Mouse (Mus musculus) retina, postnatal 7 days (tissue): Measurements from ENCODE around the gene Tnpo1.
A peak's percentile ranks its signal among the peaks of the same experiment; 100 is the strongest.

Experiments used
- DNase-seq: peaks from one replicate; pipeline ENCODE4 v3.0.0-alpha.2; 2012; ENCODE audit warnings: low read depth, low spot score

Gene Tnpo1

DNA sequence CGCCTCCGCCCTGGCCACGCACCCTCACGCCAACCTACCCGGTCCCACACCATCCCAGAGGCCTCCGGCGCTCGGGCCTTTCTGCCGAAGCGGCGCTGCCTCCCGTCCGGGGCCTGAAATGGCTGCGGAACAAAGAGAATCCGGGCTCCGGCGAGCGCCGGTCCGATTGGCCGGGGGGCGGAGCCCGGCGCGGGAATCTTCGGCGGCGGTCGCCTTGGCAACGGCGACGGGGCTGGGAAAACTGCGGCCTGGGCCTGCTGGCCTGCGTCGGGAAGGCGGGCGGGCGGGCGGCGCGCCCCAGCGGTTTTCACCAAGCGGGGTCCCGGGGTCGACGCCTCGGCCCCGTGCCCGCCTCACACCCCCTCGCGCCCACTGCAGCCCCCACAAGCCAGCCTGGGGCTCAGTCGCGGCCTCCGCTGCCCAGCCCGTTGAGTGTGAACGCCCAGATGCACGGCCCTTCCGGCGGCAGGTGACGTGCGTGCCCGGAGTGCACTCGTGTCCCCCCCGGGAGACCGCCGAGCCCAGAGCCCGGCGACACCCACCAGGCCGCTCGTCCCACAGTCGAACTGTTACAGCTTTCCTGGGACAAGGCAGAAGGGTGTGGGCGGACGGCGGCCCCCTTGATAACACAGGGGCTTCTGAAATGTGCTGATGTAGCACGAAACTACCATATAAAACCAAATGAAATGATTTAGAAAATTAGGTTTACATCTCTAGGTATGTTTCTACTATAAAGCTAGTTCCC is at the start of gene Tnpo1:
TSS of gene Tnpo1 (minus strand) at position 172 of the 745 bp plus-strand sequence.
- DNase-seq = peak; percentile 82

DNA sequence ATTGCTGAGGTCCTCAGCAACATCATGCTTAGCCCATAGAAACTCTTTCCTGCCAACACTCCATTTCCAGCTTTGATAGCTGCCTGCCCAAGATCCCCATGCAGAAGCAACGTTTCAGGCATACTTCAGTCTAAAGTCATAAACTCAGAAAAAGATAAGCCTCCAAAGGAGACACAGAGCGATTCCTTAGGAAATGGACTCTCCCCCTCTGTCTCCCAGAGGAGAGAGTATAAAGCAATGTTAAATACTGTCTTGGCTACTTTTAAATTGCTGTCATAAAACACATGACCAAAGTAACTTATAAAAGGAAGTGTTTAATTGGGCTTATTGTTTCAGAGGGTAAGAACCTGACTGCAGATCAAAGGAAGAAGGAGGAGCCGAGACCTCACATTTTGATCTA is 45.9 kb upstream of the Tnpo1 start:
- no peak for DNase-seq

GRCm38 (mm10) chr13:98971641-98972040 is 45.5 kb upstream of the Tnpo1 start:
- no peak for DNase-seq

DNA sequence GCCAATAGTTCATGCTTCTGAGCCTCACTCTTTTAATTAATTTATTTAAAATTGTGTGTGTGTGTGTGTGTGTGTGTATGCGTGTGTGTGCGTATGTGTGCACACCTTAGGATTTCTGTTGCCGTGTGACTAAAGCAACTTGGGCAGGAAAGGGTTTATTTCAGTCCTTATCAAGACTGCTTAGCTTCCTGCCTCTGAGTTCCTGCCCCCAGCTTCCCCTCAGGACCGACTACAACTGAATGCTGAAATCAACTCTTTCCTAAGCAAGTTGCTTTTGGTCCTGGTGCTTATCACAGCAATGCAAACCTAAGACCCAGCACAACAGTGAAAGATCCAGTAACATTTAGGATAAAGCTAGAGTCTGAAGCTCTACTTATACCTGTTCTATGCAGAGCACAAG is 42.3 kb upstream of the Tnpo1 start:
- no peak for DNase-seq

DNA sequence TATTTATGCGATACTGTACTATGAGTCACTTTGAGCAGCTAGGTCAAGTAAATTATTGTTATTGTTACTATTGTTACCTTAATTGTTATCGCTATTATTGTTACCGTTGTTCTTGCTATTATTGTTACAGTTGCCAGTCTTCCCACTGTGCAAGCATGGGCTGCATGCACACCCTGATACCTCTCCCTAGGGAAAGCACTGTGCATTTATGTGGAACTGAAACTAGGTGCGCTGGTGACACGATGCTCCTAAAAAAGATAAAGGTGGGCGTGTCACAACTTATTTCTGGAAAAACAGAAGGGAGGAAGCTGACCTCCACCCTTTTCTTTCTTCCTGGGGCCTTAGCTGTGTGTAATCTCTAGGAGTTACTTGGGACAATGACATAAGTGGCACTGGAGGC is 41.8 kb upstream of the Tnpo1 start:
- DNase-seq = no peak

GRCm38 (mm10) chr13:98966583-98966982 is 40.4 kb upstream of the Tnpo1 start:
- no peak for DNase-seq

DNA sequence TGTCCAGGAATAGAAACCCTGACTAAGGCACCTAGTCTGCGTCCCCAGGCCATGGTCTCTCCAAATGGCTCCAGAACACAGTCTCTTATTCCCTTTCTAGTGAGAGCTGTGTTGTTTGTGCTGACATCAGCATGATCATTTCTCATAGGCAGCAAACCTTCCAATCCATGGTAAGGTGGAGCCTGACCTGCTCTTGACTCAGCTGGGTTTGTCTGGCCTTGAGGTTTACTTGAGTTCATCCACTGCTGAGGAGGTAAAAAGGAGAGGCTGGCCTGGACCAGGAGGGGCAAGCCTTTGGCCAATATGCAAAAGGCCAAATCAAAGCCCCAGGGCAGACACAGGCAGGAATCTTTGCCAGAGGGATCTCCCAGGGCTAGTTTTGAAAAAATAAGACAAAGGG is 37.4 kb upstream of the Tnpo1 start:
- DNase-seq = no peak

DNA sequence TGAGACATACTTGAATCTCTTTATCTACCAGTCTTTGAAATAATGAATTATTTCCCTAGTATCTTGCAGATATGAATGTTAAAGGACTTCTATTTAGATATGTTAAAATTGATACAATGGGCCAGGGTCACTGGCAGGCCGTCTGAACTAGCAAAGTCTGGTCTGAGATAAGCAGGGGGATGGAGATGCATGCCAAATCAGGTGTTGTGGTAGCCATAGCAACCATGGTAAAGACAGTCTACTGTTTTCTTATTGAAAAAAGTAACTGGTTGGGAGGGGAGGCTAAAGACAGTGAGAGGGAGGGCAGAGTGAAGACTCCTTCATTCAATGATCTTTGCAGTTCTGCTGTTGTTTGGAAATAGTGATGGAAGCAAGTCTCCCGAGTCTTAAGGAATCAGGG is 32.0 kb upstream of the Tnpo1 start:
- no peak for DNase-seq

- DNase-seq = no peak
These were observed 30.0 kb upstream of the Tnpo1 start for GRCm38 (mm10) chr13:98956209-98956608.

GRCm38 (mm10) chr13:98955676-98956075 is 29.5 kb upstream of the Tnpo1 start:
- no peak for DNase-seq

DNA sequence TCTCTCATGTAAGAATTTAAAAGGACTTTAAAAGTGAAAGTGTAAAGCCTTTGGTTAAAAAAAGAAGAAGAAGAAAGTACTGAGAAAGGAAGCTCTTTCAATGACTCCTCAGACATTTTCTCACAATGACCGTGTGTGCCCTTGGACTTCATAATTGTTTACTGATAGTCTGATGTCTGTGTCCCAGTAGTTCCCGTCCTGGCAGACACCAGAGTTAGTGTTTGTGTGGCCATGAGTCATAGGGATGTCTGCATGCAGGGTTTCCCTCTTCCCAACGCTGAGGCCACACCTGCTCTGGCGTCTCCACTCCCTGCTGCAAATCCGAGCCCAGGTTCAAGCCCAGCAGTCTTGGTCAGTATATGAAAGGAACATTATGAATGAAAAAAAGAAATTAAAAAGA is 29.0 kb upstream of the Tnpo1 start:
- DNase-seq = no peak

GRCm38 (mm10) chr13:98953830-98954229 is 27.6 kb upstream of the Tnpo1 start:
- no peak for DNase-seq

- no peak for DNase-seq
These were observed 25.8 kb upstream of the Tnpo1 start for GRCm38 (mm10) chr13:98951951-98952350.

- no peak for DNase-seq
These were observed 22.0 kb upstream of the Tnpo1 start for GRCm38 (mm10) chr13:98948146-98948545.

GRCm38 (mm10) chr13:98946434-98946833 is 20.2 kb upstream of the Tnpo1 start:
- no peak for DNase-seq

- DNase-seq = no peak
These were observed 19.7 kb upstream of the Tnpo1 start for GRCm38 (mm10) chr13:98945908-98946307.

GRCm38 (mm10) chr13:98945381-98945780 is 19.2 kb upstream of the Tnpo1 start:
- DNase-seq = no peak

DNA sequence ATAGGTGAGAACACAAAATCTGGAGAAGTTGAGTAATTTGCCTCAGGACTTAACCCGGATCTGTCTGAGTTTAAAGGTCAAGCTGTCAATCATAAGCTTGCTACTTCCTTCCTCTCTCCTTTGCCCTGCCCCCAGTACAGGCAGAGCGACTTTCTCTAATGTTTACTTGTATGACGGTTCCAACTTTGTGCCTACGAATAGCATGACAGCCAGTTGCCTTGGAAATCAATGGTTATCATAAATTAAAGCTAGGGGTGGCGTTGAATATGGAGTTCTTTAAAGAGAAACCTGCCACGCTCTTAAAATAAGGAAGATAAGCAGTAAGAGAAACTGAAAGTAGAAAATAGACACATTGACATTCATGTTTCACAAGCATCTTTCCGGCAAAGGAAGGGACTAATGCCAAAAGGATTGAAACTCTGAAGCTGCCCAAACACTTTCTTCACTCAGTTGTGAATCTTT is 18.5 kb upstream of the Tnpo1 start:
- DNase-seq = no peak

- DNase-seq = no peak
These were observed 16.2 kb upstream of the Tnpo1 start for GRCm38 (mm10) chr13:98942360-98942759.

GRCm38 (mm10) chr13:98941829-98942343 is 15.7 kb upstream of the Tnpo1 start:
- DNase-seq = no peak

- no peak for DNase-seq
These were observed 10.9 kb upstream of the Tnpo1 start for GRCm38 (mm10) chr13:98937108-98937507.

- no peak for DNase-seq
These were observed 2.7 kb upstream of the Tnpo1 start for GRCm38 (mm10) chr13:98928908-98929307.

- no peak for DNase-seq
These were observed 716 bp upstream of the Tnpo1 start for GRCm38 (mm10) chr13:98926958-98927242.
